Mouse (Mus musculus): ENCODE data around the gene 4930523C07Rik.

The 4930523C07Rik gene

GRCm38 (mm10) chr1:160045971-160046370 lies 1.8 kb downstream of the 4930523C07Rik start:
- no peak for DNase-seq (ENCODE audit: extremely low read depth, low read depth)

DNA sequence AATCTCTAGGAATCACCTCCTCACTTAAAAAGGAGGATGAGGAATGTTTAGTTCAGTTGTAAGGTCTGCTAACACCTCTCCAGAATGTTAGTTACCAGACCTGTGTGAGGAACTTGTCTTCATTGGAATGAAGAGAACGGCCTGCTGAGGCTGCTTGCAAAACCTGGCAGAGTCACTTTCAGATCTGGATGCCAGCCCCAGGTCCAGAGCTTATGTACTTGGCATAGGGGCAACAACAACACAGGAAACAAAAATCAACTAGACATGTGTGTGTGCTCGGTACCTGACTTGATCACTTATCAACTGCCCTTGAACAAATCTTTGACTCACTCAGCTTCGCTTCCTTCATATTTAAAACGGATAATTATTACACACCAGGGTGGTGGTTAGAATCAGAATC lies 2.6 kb downstream of the 4930523C07Rik start:
- no peak for DNase-seq (ENCODE audit: extremely low read depth, low read depth)

GRCm38 (mm10) chr1:160047481-160047931 lies 3.3 kb downstream of the 4930523C07Rik start:
- DNase-seq (ENCODE audit: extremely low read depth, low read depth) = no peak

DNA sequence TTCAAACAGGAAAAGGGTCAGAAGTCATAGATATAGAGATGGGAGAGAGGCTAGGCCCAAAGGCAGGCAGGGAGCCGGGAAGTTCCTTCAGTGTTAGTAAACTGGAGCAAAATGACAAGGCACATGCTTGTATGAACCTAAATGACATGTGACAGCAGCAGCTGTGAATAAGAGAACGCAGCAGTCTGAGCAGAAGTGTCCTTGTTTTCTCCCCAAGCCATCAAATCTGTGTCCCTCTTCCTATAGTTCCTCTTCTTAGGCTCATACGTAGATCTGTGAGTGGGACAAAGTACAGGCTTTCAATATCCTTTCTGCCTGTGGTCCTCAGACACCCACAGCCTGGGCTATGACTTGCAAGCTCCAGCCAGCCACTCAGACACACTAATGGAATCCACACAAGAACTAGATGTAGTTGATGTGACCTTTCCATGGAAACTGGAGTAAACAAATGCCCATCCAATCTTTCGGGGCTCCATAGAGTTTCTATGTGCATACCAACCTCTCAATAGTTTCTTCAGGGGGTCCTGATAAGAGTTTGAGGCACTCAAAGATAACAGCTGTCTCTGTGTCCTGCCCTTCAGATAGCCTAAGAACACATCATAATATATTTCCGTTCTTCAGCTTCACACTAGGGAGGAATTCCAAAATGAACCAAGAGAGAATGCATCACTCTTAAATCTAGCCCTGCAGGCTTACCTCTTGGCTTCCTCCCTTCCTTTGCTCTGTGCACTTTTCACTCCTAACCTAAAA lies 5.1 kb downstream of the 4930523C07Rik start:
- DNase-seq (ENCODE audit: extremely low read depth, low read depth) = no peak

DNA sequence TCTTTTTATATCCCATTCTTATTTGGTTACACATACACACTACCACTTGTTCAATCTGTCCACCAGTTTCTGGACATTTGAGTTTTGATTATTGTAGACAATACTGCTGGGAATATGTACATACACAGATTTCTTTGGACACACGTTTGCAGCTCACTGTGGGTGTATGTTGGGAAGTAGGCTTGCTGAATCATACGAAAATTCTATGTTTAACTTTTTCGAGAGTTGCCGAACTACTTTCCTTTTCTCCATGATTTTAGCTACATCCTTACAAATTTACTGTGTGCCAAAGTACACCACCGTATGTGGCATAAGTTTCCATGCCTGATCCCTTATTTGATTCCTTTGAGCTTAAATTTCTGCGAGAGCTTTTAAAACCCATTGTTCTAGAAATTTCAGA lies 6.7 kb downstream of the 4930523C07Rik start:
- no peak for DNase-seq (ENCODE audit: extremely low read depth, low read depth)

GRCm38 (mm10) chr1:160052556-160053315 lies 8.6 kb downstream of the 4930523C07Rik start:
- DNase-seq (ENCODE audit: extremely low read depth, low read depth) = no peak

- no peak for DNase-seq (ENCODE audit: extremely low read depth, low read depth)
Observed at GRCm38 (mm10) chr1:160053510-160054305, 9.5 kb downstream of the 4930523C07Rik start.

DNA sequence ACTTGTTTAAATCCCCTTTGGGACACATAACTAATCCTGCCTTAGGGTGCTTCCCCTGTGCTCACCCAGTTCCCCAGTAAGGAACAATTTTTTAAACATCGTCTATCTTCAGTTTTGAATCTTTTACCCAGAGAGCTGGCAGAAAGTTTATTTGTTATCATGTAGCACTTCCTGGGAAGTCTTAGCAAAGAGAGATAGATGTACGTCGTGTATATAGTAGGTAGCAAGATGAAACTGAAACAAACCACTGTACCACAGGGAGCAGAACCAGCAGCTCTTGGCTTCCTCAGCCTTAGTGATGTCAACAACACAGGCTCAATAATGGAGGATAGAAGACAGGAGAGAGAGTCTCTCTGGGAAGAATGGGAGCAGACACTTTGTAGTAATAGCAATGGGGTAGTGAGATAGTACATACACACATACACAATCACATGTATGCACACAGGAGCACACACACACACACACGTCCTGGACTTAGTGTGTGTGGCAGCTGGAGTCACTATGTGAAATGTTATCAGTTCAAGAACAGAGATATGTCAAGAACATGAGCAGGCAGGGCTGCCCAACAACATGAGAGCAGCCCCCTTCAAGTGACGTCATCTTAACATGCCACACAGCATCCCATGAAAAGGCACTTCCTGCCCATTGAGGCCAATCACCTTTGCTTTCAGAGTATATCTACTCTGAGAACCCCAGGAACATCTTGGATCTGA lies 10.3 kb downstream of the 4930523C07Rik start:
- no peak for DNase-seq (ENCODE audit: extremely low read depth, low read depth)

GRCm38 (mm10) chr1:160057657-160058056 lies 13.5 kb downstream of the 4930523C07Rik start:
- no peak for DNase-seq (ENCODE audit: extremely low read depth, low read depth)

DNA sequence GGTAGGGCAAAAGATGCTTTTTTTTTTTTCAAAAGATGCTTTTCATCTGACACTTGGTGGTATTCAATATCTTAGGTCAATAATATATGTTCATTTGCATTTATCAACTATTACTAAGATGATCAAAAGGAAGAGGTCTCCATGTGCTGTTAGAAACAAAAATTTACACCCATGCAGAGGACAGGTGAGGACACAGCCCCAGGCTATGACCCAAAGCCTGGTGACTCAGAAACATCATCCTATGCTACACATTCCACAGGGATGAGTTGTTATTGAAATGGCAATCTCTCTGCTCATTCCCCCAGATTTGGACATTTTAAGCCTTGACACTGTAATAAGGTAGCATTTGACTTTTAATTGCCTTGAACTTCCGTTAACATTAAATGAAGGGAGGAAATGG lies 15.7 kb downstream of the 4930523C07Rik start:
- no peak for DNase-seq (ENCODE audit: extremely low read depth, low read depth)

- DNase-seq (ENCODE audit: extremely low read depth, low read depth) = no peak
Observed at GRCm38 (mm10) chr1:160060542-160060941, 16.4 kb downstream of the 4930523C07Rik start.

DNA sequence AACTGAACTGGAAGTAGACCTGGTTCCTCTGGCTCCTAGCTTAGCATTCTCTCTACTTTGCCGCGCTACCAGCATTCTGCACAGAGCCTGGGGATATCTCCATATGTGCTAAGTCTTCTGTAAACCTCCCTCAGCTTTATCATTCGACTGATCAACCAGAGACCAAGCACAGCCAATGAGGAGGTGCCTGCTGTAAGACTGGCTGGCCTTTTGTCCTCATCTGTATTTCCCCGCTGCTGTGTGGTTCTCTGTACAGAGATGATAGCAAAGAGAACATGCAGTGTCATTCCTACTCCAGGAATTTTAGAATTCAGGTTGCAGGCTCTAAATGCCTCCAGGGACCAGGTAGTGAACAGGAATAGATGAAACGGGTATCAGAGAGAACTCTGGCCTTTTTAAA lies 17.1 kb downstream of the 4930523C07Rik start:
- DNase-seq (ENCODE audit: extremely low read depth, low read depth) = peak; percentile 69

DNA sequence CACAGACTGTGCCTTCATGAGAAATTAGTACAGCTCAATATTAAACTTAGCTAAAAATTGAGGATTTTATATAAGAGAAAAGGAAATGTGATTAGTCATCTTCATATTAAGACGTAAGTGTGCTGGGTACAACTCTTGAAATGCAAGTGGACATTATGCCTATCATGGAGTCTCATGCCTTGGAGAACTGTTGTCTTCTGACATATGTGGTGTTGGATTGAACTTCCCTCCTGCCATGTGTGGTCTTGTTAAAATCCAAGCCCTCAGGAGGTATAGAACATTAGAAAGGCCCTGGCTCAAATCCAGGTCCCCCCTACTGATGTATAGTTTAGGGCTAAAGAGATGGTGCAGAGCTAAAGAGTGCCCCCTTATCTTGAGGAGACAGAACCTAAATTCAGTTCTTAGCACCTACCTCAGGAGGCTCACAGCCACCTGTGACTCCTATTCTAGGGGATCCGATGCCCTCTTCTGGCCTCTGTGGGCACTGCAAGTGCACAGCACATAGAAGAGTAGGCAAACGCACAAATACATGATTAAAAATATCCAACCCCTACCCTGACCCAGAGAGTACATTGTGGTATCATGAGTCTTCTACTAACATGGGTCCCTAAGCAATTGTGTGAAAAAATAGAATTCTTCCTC lies 17.7 kb downstream of the 4930523C07Rik start:
- DNase-seq (ENCODE audit: extremely low read depth, low read depth) = peak; percentile 20

DNA sequence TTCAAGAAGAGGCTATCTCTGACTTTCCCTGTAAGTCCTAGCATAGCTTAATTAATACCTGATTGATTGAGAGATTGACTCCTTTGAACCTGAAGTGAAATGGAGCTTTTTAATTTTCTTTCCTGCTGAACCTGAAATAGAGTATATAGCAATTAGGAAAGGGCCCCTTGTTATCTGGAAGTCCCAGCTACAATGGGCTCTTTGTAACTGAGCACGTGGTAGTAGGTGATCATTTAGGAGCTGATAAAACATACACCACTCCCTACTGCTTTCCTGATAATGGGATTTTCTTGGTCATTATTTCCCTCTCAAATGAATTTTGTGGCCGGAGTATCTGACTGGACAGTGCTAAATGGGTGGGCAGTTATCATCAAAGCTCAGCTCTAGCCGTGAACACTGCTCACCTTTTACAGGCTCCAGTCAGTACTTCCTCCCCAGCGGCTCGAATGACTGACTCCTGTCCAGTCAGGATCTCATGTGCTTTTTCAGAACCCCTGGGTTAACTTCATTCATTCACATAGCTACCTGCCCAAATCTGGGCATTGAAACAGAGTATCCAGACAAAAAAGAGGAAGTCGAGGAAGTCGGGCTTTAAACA lies 20.5 kb downstream of the 4930523C07Rik start:
- no peak for DNase-seq (ENCODE audit: extremely low read depth, low read depth)

DNA sequence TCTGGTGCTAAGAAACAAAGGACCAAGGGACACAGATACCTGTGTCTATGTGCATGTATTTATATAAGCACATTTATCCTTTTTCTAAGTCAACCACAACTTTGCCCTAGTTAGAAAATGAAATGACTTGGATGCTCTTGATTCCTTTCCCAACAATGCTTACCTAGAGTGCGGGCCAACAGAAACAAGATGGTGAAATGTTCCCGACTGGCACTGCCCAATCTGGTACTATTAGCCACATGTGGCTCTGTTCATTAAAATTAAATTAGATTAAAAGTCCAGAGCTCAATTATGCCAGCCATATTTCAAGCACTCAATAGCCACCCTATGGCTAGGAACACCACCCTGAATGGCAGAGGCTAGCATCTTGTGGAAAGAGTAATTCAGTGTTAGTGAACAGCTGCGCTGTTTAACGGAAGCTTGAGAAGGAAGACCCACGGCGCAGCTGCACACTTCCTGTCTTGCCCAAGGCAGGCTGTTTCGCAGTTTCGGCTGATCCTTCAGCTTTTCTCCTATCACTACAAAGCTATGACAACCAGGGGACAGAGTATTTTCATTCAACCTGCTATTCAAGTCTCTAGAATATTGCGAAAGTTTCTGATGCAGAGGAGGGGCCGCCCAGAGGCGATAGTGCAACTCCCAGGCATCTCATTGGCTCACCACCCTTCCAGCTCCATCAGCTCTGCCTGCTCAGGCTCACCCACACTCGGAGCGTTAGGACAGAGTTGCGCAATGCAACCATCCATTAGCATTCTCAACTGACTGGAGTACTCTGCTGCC lies 34.9 kb downstream of the 4930523C07Rik start:
- DNase-seq (ENCODE audit: extremely low read depth, low read depth) = no peak

GRCm38 (mm10) chr1:160080800-160081436 lies 36.7 kb downstream of the 4930523C07Rik start:
- peak; percentile 16 for DNase-seq (ENCODE audit: extremely low read depth, low read depth)

GRCm38 (mm10) chr1:160082647-160083046 lies 38.5 kb downstream of the 4930523C07Rik start:
- DNase-seq (ENCODE audit: extremely low read depth, low read depth) = no peak

GRCm38 (mm10) chr1:160084239-160084638 lies 40.1 kb downstream of the 4930523C07Rik start:
- DNase-seq (ENCODE audit: extremely low read depth, low read depth) = no peak

DNA sequence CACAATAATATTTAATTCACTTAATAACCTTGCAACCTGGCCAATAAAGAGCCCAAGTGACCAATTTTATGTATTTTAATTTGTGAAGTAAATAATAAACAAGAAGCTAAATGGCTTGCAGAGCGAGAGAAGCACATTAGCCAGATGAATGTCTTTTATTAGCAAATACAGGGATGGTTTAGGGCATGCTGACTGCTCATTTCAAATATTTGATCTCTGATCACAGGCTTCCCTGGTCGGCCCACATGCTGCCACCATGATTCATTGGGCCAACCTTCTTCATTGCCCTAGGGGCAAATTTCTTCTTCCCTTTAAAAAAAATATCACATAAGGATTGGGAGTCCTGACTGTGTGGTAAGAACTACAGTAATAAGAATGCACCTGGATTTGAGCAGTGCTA lies 42.5 kb downstream of the 4930523C07Rik start:
- no peak for DNase-seq (ENCODE audit: extremely low read depth, low read depth)

All from MEL-GATA-1-ER (cell line).